Mouse (Mus musculus): ENCODE results near the gene Inhbc.

DNA sequence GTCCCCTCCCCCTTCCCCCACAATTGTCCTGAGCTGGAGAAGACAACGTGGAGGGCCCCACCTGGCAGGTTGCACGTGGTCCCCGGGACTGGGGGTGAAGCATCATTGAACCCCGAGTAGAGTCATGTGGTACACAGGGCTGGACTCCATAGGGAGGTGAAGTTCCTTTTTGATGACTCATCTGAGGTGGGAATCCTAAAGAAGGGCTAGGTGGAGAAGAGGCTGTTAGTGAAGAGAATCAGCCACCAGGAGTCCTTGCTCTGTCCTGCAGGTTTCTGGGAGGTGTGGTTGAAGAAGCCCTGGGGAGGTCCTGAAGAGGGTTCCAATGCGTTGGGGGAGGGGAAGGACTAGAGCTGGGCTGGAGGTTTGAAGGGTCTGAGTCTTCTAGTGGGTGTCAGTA lies 33.3 kb downstream of the Inhbc start:
- TF ChIP-seq CTCF (IDR thresholded peaks at IDR 0.05; ENCODE audit: low read depth, low read length) (no peak), POLR2A (IDR thresholded peaks at IDR 0.05; ENCODE audit: insufficient read depth, low read length) (no peak), EP300 (IDR thresholded peaks at IDR 0.05; ENCODE audit: insufficient read depth, low read depth, low read length) (peak; percentile 74)

All from ES-Bruce4 (cell line).